9 mouse cellular contexts compared by ENCODE assay signal in the genomic region with DNA sequence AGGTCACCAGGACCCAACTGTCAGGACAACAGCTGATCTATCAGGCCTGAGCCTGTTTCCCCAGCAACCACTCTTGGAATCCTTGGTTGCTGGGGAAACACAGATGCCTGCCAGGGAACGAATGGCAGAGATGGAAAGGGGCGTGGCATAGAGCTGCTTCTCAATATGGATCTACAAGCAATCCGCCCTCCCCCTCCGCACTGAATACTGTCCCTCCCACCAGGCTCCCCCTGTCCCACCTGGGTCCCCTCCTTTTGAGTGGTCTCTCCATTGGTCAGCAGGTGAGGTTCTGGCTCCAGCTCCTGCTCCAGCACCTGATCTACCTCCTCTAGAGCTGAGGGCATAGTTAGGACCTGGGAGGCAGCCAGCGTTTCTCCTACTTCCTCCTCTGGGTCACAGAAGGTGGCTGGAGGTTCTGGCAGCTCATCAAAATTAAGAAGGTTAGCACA. TPM values are rescaled to one million over a fixed set of nuclear protein-coding genes. Genes with fewer than 3 reads are reported as not detected.
DNase-seq lines count a peak whose midpoint lies in the region; ATAC-seq and TF ChIP-seq lines count a peak whose summit lies in the region.
"Had no signal": no experiment of that assay in that cellular context is flagged by ENCODE, and none has a peak within 500 bp of the region (broad histone marks: within the 10 kb centered on the region; RNA-seq: fewer than 3 reads in every experiment).

No protein-coding gene starts in this region.

- WGBS in forebrain, embryonic 15.5 days: 9% methylated on average over 5 of the region's 5 CpGs
- 51% methylated on average over 5 of the region's 5 CpGs for WGBS in liver, postnatal 0 days (ENCODE audit: insufficient replicate concordance)

- H3K4me2 ChIP-seq in forebrain, embryonic 15.5 days (replicated peaks): peak overlapping the region; percentile 10; the same call in 1 of the 2 replicates
- H3K4me2 ChIP-seq in liver, postnatal 0 days (ENCODE audit: low read depth, low read length): no peak overlapping the region

- intact Hi-C loops in left cerebral cortex, postnatal 4 days (cut with DNase I): loop anchor here (5.0 kb wide), 1 partner anchor 43 kb away; no protein-coding TSS in a partner anchor

- peak; percentile 49 to 52 for DNase-seq in lung, adult 18-20 months
- DNase-seq in lung, postnatal 4 days: no peak
- DNase-seq in left cerebral cortex, postnatal 4 days: peak; percentile 76
- DNase-seq in right cerebral cortex, adult 18-20 months: peak; percentile 82
- no peak for DNase-seq in liver, postnatal 0 days
- no peak for DNase-seq in adrenal gland, adult 8-10 months

- TF ChIP-seq EP300 in liver, postnatal 0 days (IDR thresholded peaks at IDR 0.05; ENCODE audit: low read depth): no peak

- H3K4me3 ChIP-seq in forebrain, embryonic 15.5 days: no peak overlapping the region
- no peak overlapping the region for H3K4me3 ChIP-seq in liver, postnatal 0 days (ENCODE audit: low read depth, low read length)

- H3K36me3 ChIP-seq in forebrain, embryonic 15.5 days: peaks cover 56% of the 10 kb centered on the region
- H3K36me3 ChIP-seq in liver, postnatal 0 days (replicated peaks; ENCODE audit: insufficient read depth, low read length): no peaks in the 10 kb centered on the region
- H3K36me3 ChIP-seq: G1E had no signal

- 0 out of 2 replicates have a peak overlapping the region, but pooled peaks have one; percentile 12 for H3K9ac ChIP-seq in forebrain, embryonic 15.5 days (replicated peaks)
- no peak overlapping the region for H3K9ac ChIP-seq in liver, postnatal 0 days (replicated peaks)

- no peaks in the 10 kb centered on the region for H3K27me3 ChIP-seq in forebrain, embryonic 15.5 days
- H3K27me3 ChIP-seq in liver, postnatal 0 days (ENCODE audit: insufficient read depth, low read length): peaks cover 46% of the 10 kb centered on the region

- no peak for TF ChIP-seq CTCF in liver, postnatal 0 days (IDR thresholded peaks at IDR 0.05; ENCODE audit: low read depth)

- peak; percentile 23; the same call in 1 of the 2 replicates for ATAC-seq in forebrain, embryonic 15.5 days (replicated peaks)
- no peak for ATAC-seq in liver, postnatal 0 days
- no peak for ATAC-seq in activated CD4-positive, CD25-positive, alpha-beta regulatory T cell, adult 4 months

- H3K9me3 ChIP-seq in forebrain, embryonic 15.5 days: no peaks in the 10 kb centered on the region
- H3K9me3 ChIP-seq in liver, postnatal 0 days (ENCODE audit: low read length): no peaks in the 10 kb centered on the region

- peaks cover 67% of the 10 kb centered on the region for H3K4me1 ChIP-seq in forebrain, embryonic 15.5 days
- peaks cover 30% of the 10 kb centered on the region for H3K4me1 ChIP-seq in liver, postnatal 0 days (ENCODE audit: insufficient read depth)

- H3K27ac ChIP-seq in forebrain, embryonic 15.5 days (replicated peaks): peak overlapping the region; percentile 92
- H3K27ac ChIP-seq in liver, postnatal 0 days (ENCODE audit: low read depth): no peak overlapping the region

RNA-seq across cellular contexts. Expression of a gene that starts 10.6 kb away (rescaled TPM):
- 3.2 and 3.4 TPM in 2 replicates for polyA plus RNA-seq in forebrain, embryonic 15.5 days (2015; fragmentation: Nextera tagmentation; extraction: Ambion mirVana)
- total RNA-seq in left cerebral cortex, postnatal 4 days (2021): 10 to 100 TPM; 86.0 to 87.5 TPM
- not detected in 2 replicates for polyA plus RNA-seq in liver, postnatal 0 days (2015; fragmentation: Nextera tagmentation; extraction: Ambion mirVana)
- 1 to 10 TPM; 2.3 to 4.3 (median 3.7) TPM for total RNA-seq in adrenal gland, adult 8-10 months (2022)
- polyA plus RNA-seq in activated CD4-positive, CD25-positive, alpha-beta regulatory T cell, adult 4 months (2017; shearing (Covaris generic)): not detected

RNA-seq across cellular contexts. Expression of a gene that starts 13.3 kb away (rescaled TPM):
- 732 and 750 TPM in 2 replicates for polyA plus RNA-seq in forebrain, embryonic 15.5 days (2015; fragmentation: Nextera tagmentation; extraction: Ambion mirVana)
- total RNA-seq in left cerebral cortex, postnatal 4 days (2021): 100 to 1,000 TPM; 623 to 643 TPM
- 4.1 and 4.2 TPM in 2 replicates for polyA plus RNA-seq in liver, postnatal 0 days (2015; fragmentation: Nextera tagmentation; extraction: Ambion mirVana)
- total RNA-seq in adrenal gland, adult 8-10 months (2022): 10 to 100 TPM; 13.6 to 33.8 (median 24.0) TPM
- under 1 TPM in 1 of 2 experiments, not detected in 1; 0.25 TPM for polyA plus RNA-seq in activated CD4-positive, CD25-positive, alpha-beta regulatory T cell, adult 4 months (2017; shearing (Covaris generic))

RNA-seq across cellular contexts. Expression of a gene that starts 29.8 kb away (rescaled TPM):
- 46.1 and 47.6 TPM in 2 replicates for polyA plus RNA-seq in forebrain, embryonic 15.5 days (2015; fragmentation: Nextera tagmentation; extraction: Ambion mirVana)
- 10 to 100 TPM; 73.8 to 78.8 TPM for total RNA-seq in left cerebral cortex, postnatal 4 days (2021)
- polyA plus RNA-seq in liver, postnatal 0 days (2015; fragmentation: Nextera tagmentation; extraction: Ambion mirVana): 15.9 and 16.7 TPM in 2 replicates
- 10 to 100 TPM; 36.0 to 55.3 (median 48.6) TPM for total RNA-seq in adrenal gland, adult 8-10 months (2022)
- 10 to 100 TPM; 38.6 to 43.6 TPM for polyA plus RNA-seq in activated CD4-positive, CD25-positive, alpha-beta regulatory T cell, adult 4 months (2017; shearing (Covaris generic))

RNA-seq across cellular contexts. Expression of a gene that starts 38.8 kb away (rescaled TPM):
- polyA plus RNA-seq in forebrain, embryonic 15.5 days (2015; fragmentation: Nextera tagmentation; extraction: Ambion mirVana): 135 and 138 TPM in 2 replicates
- total RNA-seq in left cerebral cortex, postnatal 4 days (2021): 10 to 100 TPM; 62.5 to 66.8 TPM
- polyA plus RNA-seq in liver, postnatal 0 days (2015; fragmentation: Nextera tagmentation; extraction: Ambion mirVana): 15.9 and 17.0 TPM in 2 replicates
- total RNA-seq in adrenal gland, adult 8-10 months (2022): 10 to 100 TPM; 10.9 to 23.8 (median 18.3) TPM
- 10 to 100 TPM in 1 of 2 experiments, 1 to 10 TPM in 1; 7.4 to 14.4 TPM for polyA plus RNA-seq in activated CD4-positive, CD25-positive, alpha-beta regulatory T cell, adult 4 months (2017; shearing (Covaris generic))

RNA-seq across cellular contexts. Expression of a gene that starts 48.1 kb away (rescaled TPM):
- 0.09 TPM in 1 of 2 replicates, not detected in the other for polyA plus RNA-seq in forebrain, embryonic 15.5 days (2015; fragmentation: Nextera tagmentation; extraction: Ambion mirVana)
- under 1 TPM; 0.30 to 0.38 TPM for total RNA-seq in left cerebral cortex, postnatal 4 days (2021)
- 403 and 418 TPM in 2 replicates for polyA plus RNA-seq in liver, postnatal 0 days (2015; fragmentation: Nextera tagmentation; extraction: Ambion mirVana)
- total RNA-seq in adrenal gland, adult 8-10 months (2022): under 1 TPM in 3 of 4 experiments, not detected in 1; 0.17 to 0.71 (median 0.43) TPM
- polyA plus RNA-seq in activated CD4-positive, CD25-positive, alpha-beta regulatory T cell, adult 4 months (2017; shearing (Covaris generic)): not detected
- polyA plus RNA-seq: G1E had no signal

Comparison
In these comparisons a context has a peak if more than half of its experiments do, and no peak if none do; other contexts are left out.
1. DNase-seq: peak in lung, adult 18-20 months (2 of 2), left cerebral cortex, postnatal 4 days (single experiment) and right cerebral cortex, adult 18-20 months (single experiment); none in lung, postnatal 4 days (0 of 2), liver, postnatal 0 days (single experiment) and adrenal gland, adult 8-10 months (single experiment).
2. RNA of a gene that starts 13.3 kb away (polyA plus RNA-seq): 732 to 750 TPM in forebrain, embryonic 15.5 days; 4.1 to 4.2 TPM in liver, postnatal 0 days and 0.25 TPM in activated CD4-positive, CD25-positive, alpha-beta regulatory T cell, adult 4 months; every median in the first group is over 100 times any median in the second.